Mouse (Mus musculus) midbrain, postnatal 0 days (tissue): ENCODE measurements around the gene Hipk1. TPM values are rescaled to one million over a fixed set of nuclear protein-coding genes. Genes with fewer than 3 reads are reported as not detected.

Source experiments
- ATAC-seq: fragments of 200-750 bp; cut with Nextera tagmentation; 2 replicates; pipeline ENCODE4 v1.8.0; 2017; ENCODE audit warnings: moderate number of reproducible peaks, mild to moderate bottlenecking, moderate TSS enrichment, moderate library complexity; ENCODE audit not compliant: low FRiP score
- DNase-seq: peaks from one replicate; pipeline ENCODE4 v3.0.0-alpha.2; 2015; ENCODE audit warnings: low spot score
- H3K27ac ChIP-seq: fragments of 300-500 bp; sonication (generic); 2 replicates; pipeline ENCODE4 v1.5.1; 2014; ENCODE audit warnings: low read depth, mild to moderate bottlenecking, low read length, mixed read lengths
- H3K27me3 ChIP-seq: fragments of 300-500 bp; sonication (generic); 2 replicates; pipeline ENCODE4 v1.6.1; 2014; ENCODE audit warnings: low read length, control low read depth, mixed read lengths; ENCODE audit not compliant: insufficient read depth
- H3K36me3 ChIP-seq: fragments of 300-500 bp; sonication (generic); 2 replicates; pipeline ENCODE4 v1.6.1; 2014; ENCODE audit warnings: low read length, control low read depth, mixed read lengths; ENCODE audit not compliant: insufficient read depth
- H3K4me1 ChIP-seq: fragments of 300-500 bp; sonication (generic); 2 replicates; pipeline ENCODE4 v1.6.1; 2014; ENCODE audit warnings: mild to moderate bottlenecking, control low read depth, antibody characterized with exemption, low read length, mixed read lengths; ENCODE audit not compliant: insufficient read depth
- H3K4me2 ChIP-seq: fragments of 300-500 bp; sonication (generic); 2 replicates; pipeline ENCODE4 v1.6.1; 2014; ENCODE audit warnings: low read depth, mild to moderate bottlenecking, low read length, mixed read lengths; ENCODE audit not compliant: poor library complexity, severe bottlenecking
- H3K4me3 ChIP-seq: fragments of 300-500 bp; sonication (generic); 2 replicates; pipeline ENCODE4 v1.5.1; 2014; ENCODE audit warnings: low read depth, mild to moderate bottlenecking, low read length, moderate library complexity
- H3K9ac ChIP-seq: fragments of 300-500 bp; sonication (generic); replicated peaks from 2 replicates; pipeline ENCODE4 v1.6.1; 2014; ENCODE audit warnings: mild to moderate bottlenecking, low read length, moderate library complexity, mixed read lengths; ENCODE audit not compliant: poor library complexity, severe bottlenecking
- H3K9me3 ChIP-seq: fragments of 300-500 bp; sonication (generic); 2 replicates; pipeline ENCODE4 v1.6.1; 2016; ENCODE audit warnings: low read length, control low read depth
- CTCF ChIP-seq: IDR thresholded peaks from 2 replicates; pipeline ENCODE4 v1.5.1; 2016; ENCODE audit warnings: antibody characterized with exemption, mild to moderate bottlenecking
- WGBS: fragments of 180-500 bp; shearing (Covaris S2); extraction: QIAGEN DNeasy Blood & Tissue Kit; methylation state at CpG from one replicate; pipeline ENCODE4 v1.1.7; 2014; 5-methylcytosine and 5-hydroxymethylcytosine counted together
- polyA plus RNA-seq: library from polyadenylated mRNA; unstranded; fragments of >200 nt; fragmentation: Nextera tagmentation; extraction: Ambion mirVana; gene quantifications from 2 replicates; pipeline ENCODE4 v1.2.1, GENCODE M21; 2015
- total RNA-seq: library from RNA; depleted of rRNA; stranded (reverse); fragments of >200 nt; gene quantifications from 2 replicates; pipeline ENCODE4 v1.2.3, GENCODE M21; 2014

Hipk1 gene
- total and polyA plus RNA-seq, 2 experiments from 2014 or later = 7.7 to 77.2 TPM

GRCm38 (mm10) chr3:103724137-103724536, 67.2 kb downstream of the Hipk1 start:
- no peak for TF ChIP-seq CTCF
- ATAC-seq (no peak), DNase-seq (no peak)
- WGBS = 58% methylated on average over 3 of the region's 3 CpGs
- Histone ChIP-seq H3K27ac (no peak overlapping the region), H3K27me3 (no peaks in the 10 kb centered on the region), H3K9me3 (no peaks in the 10 kb centered on the region), H3K4me1 (no peaks in the 10 kb centered on the region; the same call in 1 of the 2 replicates), H3K9ac (no peak overlapping the region), H3K4me2 (no peak overlapping the region), H3K36me3 (no peaks in the 10 kb centered on the region), H3K4me3 (no peak overlapping the region)

GRCm38 (mm10) chr3:103718728-103719127, 72.6 kb downstream of the Hipk1 start:
- ATAC-seq (no peak), DNase-seq (no peak)
- Histone ChIP-seq H3K9ac (no peak overlapping the region), H3K4me2 (no peak overlapping the region), H3K4me3 (no peak overlapping the region), H3K4me1 (no peaks in the 10 kb centered on the region; the same call in 1 of the 2 replicates), H3K27ac (no peak overlapping the region), H3K27me3 (no peaks in the 10 kb centered on the region), H3K36me3 (no peaks in the 10 kb centered on the region), H3K9me3 (no peaks in the 10 kb centered on the region)
- no peak for TF ChIP-seq CTCF
- 90% methylated on average over 4 of the region's 4 CpGs for WGBS

- no peak overlapping the region for H3K9ac ChIP-seq
- no peak overlapping the region for H3K4me3 ChIP-seq
- ATAC-seq (no peak), DNase-seq (no peak)
- H3K27ac ChIP-seq = no peak overlapping the region
- no peaks in the 10 kb centered on the region; the same call in 1 of the 2 replicates for H3K4me1 ChIP-seq
- no peak overlapping the region for H3K4me2 ChIP-seq
- TF ChIP-seq CTCF = no peak
- no peaks in the 10 kb centered on the region for H3K9me3 ChIP-seq
- no peaks in the 10 kb centered on the region for H3K36me3 ChIP-seq
- 38% methylated on average over 15 of the region's 15 CpGs for WGBS
- no peaks in the 10 kb centered on the region for H3K27me3 ChIP-seq
Measured at GRCm38 (mm10) chr3:103716774-103717760, 74.3 kb downstream of the Hipk1 start.

GRCm38 (mm10) chr3:103715762-103716693, 75.3 kb downstream of the Hipk1 start:
- no peaks in the 10 kb centered on the region for H3K27me3 ChIP-seq
- no peak overlapping the region for H3K4me3 ChIP-seq
- DNase-seq (peak; percentile 48), ATAC-seq (no peak)
- H3K9ac ChIP-seq = no peak overlapping the region
- H3K36me3 ChIP-seq = no peaks in the 10 kb centered on the region
- no peak overlapping the region for H3K27ac ChIP-seq
- H3K4me2 ChIP-seq = no peak overlapping the region
- H3K4me1 ChIP-seq = no peaks in the 10 kb centered on the region; the same call in 1 of the 2 replicates
- TF ChIP-seq CTCF = no peak
- WGBS = 28% methylated on average over 11 of the region's 11 CpGs
- H3K9me3 ChIP-seq = no peaks in the 10 kb centered on the region

GRCm38 (mm10) chr3:103714942-103715341, 76.4 kb downstream of the Hipk1 start:
- no peak overlapping the region for H3K4me3 ChIP-seq
- no peak overlapping the region for H3K27ac ChIP-seq
- H3K27me3 ChIP-seq = no peaks in the 10 kb centered on the region
- ATAC-seq (no peak), DNase-seq (no peak)
- no peak for TF ChIP-seq CTCF
- no peaks in the 10 kb centered on the region for H3K9me3 ChIP-seq
- 91% methylated on average over 8 of the region's 8 CpGs for WGBS
- H3K9ac ChIP-seq = no peak overlapping the region
- no peak overlapping the region for H3K4me2 ChIP-seq
- no peaks in the 10 kb centered on the region for H3K36me3 ChIP-seq
- no peaks in the 10 kb centered on the region; the same call in 1 of the 2 replicates for H3K4me1 ChIP-seq
